Mouse (Mus musculus): ENCODE results near the gene Tln1. TPM values are rescaled to one million over a fixed set of nuclear protein-coding genes. Genes with fewer than 3 reads are reported as not detected.
A peak's percentile ranks its signal among the peaks of the same experiment; 100 is the strongest.
"Not testable (repeated sequence)": the region's sequence is repeated elsewhere in the genome, so short reads cannot be mapped to it uniquely, and the experiment has no call there.

Gene Tln1
- 65.5 and 70.5 TPM in 2 replicates for polyA plus RNA-seq (2015; fragmentation: Nextera tagmentation; extraction: Ambion mirVana)

GRCm38 (mm10) chr4:43561997-43562768, at the start of gene Tln1, which contains the start of gene Creb3:
Gene Tln1, minus strand, starts transcription at chr4:43562691.
Gene Creb3, plus strand, starts transcription at chr4:43562332.
- no peaks in the 10 kb centered on the region for H3K9me3 ChIP-seq
- H3K36me3 ChIP-seq = peaks cover 42% of the 10 kb centered on the region
- H3K9ac ChIP-seq = peak within 1 kb of the TSS; percentile 89
- H3K4me2 ChIP-seq = peak within 1 kb of the TSS; percentile 75
- H3K4me3 ChIP-seq = peak within 1 kb of the TSS; percentile 70
- peaks cover 51% of the 10 kb centered on the region for H3K4me1 ChIP-seq
- peak; percentile 92 for ATAC-seq (ENCODE audit: insufficient number of reproducible peaks, low FRiP score, low TSS enrichment, low read depth)
- peak within 1 kb of the TSS; percentile 99 for H3K27ac ChIP-seq
- H3K27me3 ChIP-seq = no peaks in the 10 kb centered on the region
- WGBS = under 1% methylated on average over 62 of the region's 62 CpGs

GRCm38 (mm10) chr4:43604751-43605685, 42.5 kb upstream of the Tln1 start:
- Histone ChIP-seq H3K4me3 (no peak overlapping the region), H3K9me3 (no peaks in the 10 kb centered on the region), H3K4me1 (no peaks in the 10 kb centered on the region), H3K27ac (no peak overlapping the region), H3K36me3 (no peaks in the 10 kb centered on the region), H3K27me3 (no peaks in the 10 kb centered on the region), H3K4me2 (no peak overlapping the region), H3K9ac (no peak overlapping the region)
- 65% methylated on average over 9 of the region's 9 CpGs for WGBS
- ATAC-seq (ENCODE audit: insufficient number of reproducible peaks, low FRiP score, low TSS enrichment, low read depth) = no peak

GRCm38 (mm10) chr4:43604099-43604498, 41.6 kb upstream of the Tln1 start:
- WGBS = 64% methylated on average over 3 of the region's 3 CpGs
- no peak for ATAC-seq (ENCODE audit: insufficient number of reproducible peaks, low FRiP score, low TSS enrichment, low read depth)

GRCm38 (mm10) chr4:43600195-43600934, 37.9 kb upstream of the Tln1 start:
- no peak for ATAC-seq (ENCODE audit: insufficient number of reproducible peaks, low FRiP score, low TSS enrichment, low read depth)
- Histone ChIP-seq H3K36me3 (no peaks in the 10 kb centered on the region), H3K9me3 (no peaks in the 10 kb centered on the region), H3K9ac (no peak overlapping the region), H3K4me3 (no peak overlapping the region), H3K27ac (no peak overlapping the region), H3K4me2 (no peak overlapping the region), H3K4me1 (no peaks in the 10 kb centered on the region), H3K27me3 (no peaks in the 10 kb centered on the region)
- 72% methylated on average over 9 of the region's 9 CpGs for WGBS

More at GRCm38 (mm10) chr4:43604099-43604498, 41.6 kb upstream of the Tln1 start:
- no peaks in the 10 kb centered on the region for H3K27me3 ChIP-seq
- H3K9me3 ChIP-seq = no peaks in the 10 kb centered on the region
- H3K4me1 ChIP-seq = no peaks in the 10 kb centered on the region
- no peak overlapping the region for H3K4me3 ChIP-seq
- no peak overlapping the region for H3K4me2 ChIP-seq
- no peaks in the 10 kb centered on the region for H3K36me3 ChIP-seq
- no peak overlapping the region for H3K9ac ChIP-seq
- H3K27ac ChIP-seq = no peak overlapping the region

- Histone ChIP-seq H3K27me3 (no peaks in the 10 kb centered on the region), H3K36me3 (no peaks in the 10 kb centered on the region), H3K9ac (no peak overlapping the region), H3K4me3 (no peak overlapping the region), H3K4me2 (no peak overlapping the region), H3K9me3 (no peaks in the 10 kb centered on the region), H3K4me1 (no peaks in the 10 kb centered on the region), H3K27ac (no peak overlapping the region)
- ATAC-seq (ENCODE audit: insufficient number of reproducible peaks, low FRiP score, low TSS enrichment, low read depth) = no peak
- WGBS = 74% methylated on average over 7 of the region's 7 CpGs
Observed at GRCm38 (mm10) chr4:43598650-43599380, 36.3 kb upstream of the Tln1 start.

GRCm38 (mm10) chr4:43598200-43598599, 35.7 kb upstream of the Tln1 start:
- ATAC-seq (ENCODE audit: insufficient number of reproducible peaks, low FRiP score, low TSS enrichment, low read depth) = no peak
- H3K4me1 ChIP-seq = no peaks in the 10 kb centered on the region
- 82% methylated on average over 4 of the region's 4 CpGs for WGBS
- H3K9me3 ChIP-seq = no peaks in the 10 kb centered on the region
- no peak overlapping the region for H3K9ac ChIP-seq
- H3K4me3 ChIP-seq = no peak overlapping the region
- H3K27me3 ChIP-seq = no peaks in the 10 kb centered on the region
- H3K4me2 ChIP-seq = no peak overlapping the region
- no peaks in the 10 kb centered on the region for H3K36me3 ChIP-seq
- H3K27ac ChIP-seq = no peak overlapping the region

GRCm38 (mm10) chr4:43596597-43596996, 34.1 kb upstream of the Tln1 start:
- H3K9me3 ChIP-seq; H3K36me3 ChIP-seq; H3K4me1 ChIP-seq; ATAC-seq (ENCODE audit: insufficient number of reproducible peaks, low FRiP score, low TSS enrichment, low read depth); H3K27me3 ChIP-seq; H3K27ac ChIP-seq; H3K4me2 ChIP-seq; H3K4me3 ChIP-seq; H3K9ac ChIP-seq: not testable (repeated sequence)
- 71% methylated on average over 2 of the region's 2 CpGs for WGBS

- 44% methylated on average over 3 of the region's 3 CpGs for WGBS
- H3K4me1 ChIP-seq = no peaks in the 10 kb centered on the region; the same call in 1 of the 2 replicates
- no peaks in the 10 kb centered on the region for H3K27me3 ChIP-seq
- no peaks in the 10 kb centered on the region for H3K36me3 ChIP-seq
- no peak overlapping the region for H3K4me3 ChIP-seq
- no peak for ATAC-seq (ENCODE audit: insufficient number of reproducible peaks, low FRiP score, low TSS enrichment, low read depth)
- H3K4me2 ChIP-seq = no peak overlapping the region
- no peaks in the 10 kb centered on the region for H3K9me3 ChIP-seq
- H3K27ac ChIP-seq = no peak overlapping the region
- no peak overlapping the region for H3K9ac ChIP-seq
Observed at GRCm38 (mm10) chr4:43593453-43593852, 31.0 kb upstream of the Tln1 start.

- Histone ChIP-seq H3K36me3 (no peaks in the 10 kb centered on the region), H3K4me1 (no peaks in the 10 kb centered on the region; the same call in 1 of the 2 replicates), H3K4me3 (no peak overlapping the region), H3K27ac (no peak overlapping the region), H3K9me3 (no peaks in the 10 kb centered on the region), H3K9ac (no peak overlapping the region), H3K4me2 (no peak overlapping the region), H3K27me3 (no peaks in the 10 kb centered on the region)
- WGBS = 53% methylated on average over 3 of the region's 3 CpGs
- ATAC-seq (ENCODE audit: insufficient number of reproducible peaks, low FRiP score, low TSS enrichment, low read depth) = no peak
Observed at GRCm38 (mm10) chr4:43591961-43592360, 29.5 kb upstream of the Tln1 start.

- Histone ChIP-seq H3K27me3 (no peaks in the 10 kb centered on the region), H3K4me2 (no peak overlapping the region), H3K4me3 (no peak overlapping the region), H3K27ac (no peak overlapping the region), H3K9me3 (no peaks in the 10 kb centered on the region), H3K4me1 (no peaks in the 10 kb centered on the region; the same call in 1 of the 2 replicates), H3K9ac (no peak overlapping the region), H3K36me3 (no peaks in the 10 kb centered on the region)
- no peak for ATAC-seq (ENCODE audit: insufficient number of reproducible peaks, low FRiP score, low TSS enrichment, low read depth)
- 55% methylated on average over 5 of the region's 5 CpGs for WGBS
Observed at GRCm38 (mm10) chr4:43591543-43591942, 29.1 kb upstream of the Tln1 start.

GRCm38 (mm10) chr4:43587681-43588080, 25.2 kb upstream of the Tln1 start:
- Histone ChIP-seq H3K4me3 (no peak overlapping the region), H3K9me3 (no peaks in the 10 kb centered on the region), H3K4me2 (no peak overlapping the region), H3K27me3 (no peaks in the 10 kb centered on the region), H3K27ac (no peak overlapping the region), H3K36me3 (peaks cover 16% of the 10 kb centered on the region), H3K9ac (no peak overlapping the region), H3K4me1 (peaks cover 8% of the 10 kb centered on the region)
- ATAC-seq (ENCODE audit: insufficient number of reproducible peaks, low FRiP score, low TSS enrichment, low read depth) = no peak
- 41% methylated on average over 7 of the region's 7 CpGs for WGBS

Data from limb, embryonic 15.5 days (tissue).